Mouse (Mus musculus) midbrain, embryonic 13.5 days (tissue): ENCODE data around the gene Ppp2r5a. TPM values are rescaled to one million over a fixed set of nuclear protein-coding genes. Genes with fewer than 3 reads are reported as not detected.
A peak's percentile ranks its signal among the peaks of the same experiment; 100 is the strongest.

Experiments
- ATAC-seq: fragments of 200-750 bp; cut with Nextera tagmentation; 2 replicates; pipeline ENCODE4 v1.8.0; 2017; ENCODE audit warnings: mild to moderate bottlenecking, moderate TSS enrichment, moderate library complexity
- H3K27ac ChIP-seq: fragments of 300-500 bp; sonication (generic); 2 replicates; pipeline ENCODE4 v1.5.1; 2015; ENCODE audit warnings: inconsistent platforms, mild to moderate bottlenecking, moderate library complexity
- H3K27me3 ChIP-seq: fragments of 300-500 bp; sonication (generic); 2 replicates; pipeline ENCODE4 v1.6.1; 2015; ENCODE audit warnings: mild to moderate bottlenecking, inconsistent platforms
- H3K36me3 ChIP-seq: fragments of 300-500 bp; sonication (generic); 2 replicates; pipeline ENCODE4 v1.6.1; 2015; ENCODE audit warnings: mild to moderate bottlenecking, inconsistent platforms
- H3K4me1 ChIP-seq: fragments of 300-500 bp; sonication (generic); replicated peaks from 2 replicates; pipeline ENCODE4 v1.6.1; 2015; ENCODE audit warnings: inconsistent platforms
- H3K4me2 ChIP-seq: fragments of 300-500 bp; sonication (generic); replicated peaks from 2 replicates; pipeline ENCODE4 v1.6.1; 2015; ENCODE audit warnings: moderate library complexity, mild to moderate bottlenecking, inconsistent platforms
- H3K4me3 ChIP-seq: fragments of 300-500 bp; sonication (generic); replicated peaks from 2 replicates; pipeline ENCODE4 v1.5.1; 2015; ENCODE audit warnings: mild to moderate bottlenecking, inconsistent platforms
- H3K9ac ChIP-seq: fragments of 300-500 bp; sonication (generic); replicated peaks from 2 replicates; pipeline ENCODE4 v1.6.1; 2015; ENCODE audit warnings: mild to moderate bottlenecking, inconsistent platforms
- H3K9me3 ChIP-seq: fragments of 300-500 bp; sonication (generic); 2 replicates; pipeline ENCODE4 v1.6.1; 2016; ENCODE audit warnings: mild to moderate bottlenecking, inconsistent platforms
- WGBS: fragments of 180-500 bp; shearing (Covaris S2); methylation state at CpG from one replicate; pipeline ENCODE4 v1.1.7; 2015; 5-methylcytosine and 5-hydroxymethylcytosine counted together
- polyA plus RNA-seq: library from polyadenylated mRNA; unstranded; fragments of >200 nt; fragmentation: Nextera tagmentation; extraction: Ambion mirVana; gene quantifications from 2 replicates; pipeline ENCODE4 v1.2.1, GENCODE M21; 2015

The Ppp2r5a gene
- 6.3 and 7.3 TPM in 2 replicates for polyA plus RNA-seq

DNA sequence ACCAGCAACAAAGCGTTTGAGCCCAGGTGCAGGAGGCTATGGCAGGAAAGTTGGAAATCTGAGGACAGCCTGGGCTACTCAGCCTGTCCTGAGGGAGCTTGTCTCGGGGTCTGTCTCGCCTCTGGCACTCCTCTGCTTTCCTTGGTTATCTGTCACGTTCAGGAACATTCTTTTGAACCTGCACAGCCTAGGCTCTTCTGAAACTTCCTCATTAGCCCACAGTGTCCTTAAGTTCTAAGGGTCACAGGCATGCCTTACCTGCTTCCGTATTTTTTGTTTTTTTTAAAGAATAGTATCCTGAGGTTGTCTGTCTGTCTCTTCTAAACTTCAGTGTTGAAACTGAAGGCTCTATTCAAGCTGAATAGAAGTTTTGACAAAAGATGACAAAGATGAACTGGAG is at the start of gene Ppp2r5a:
TSS of gene Ppp2r5a (minus strand) at position 199 of the 400 bp plus-strand sequence.
- Histone ChIP-seq H3K9ac (no peak within 1 kb of the TSS), H3K4me3 (no peak within 1 kb of the TSS), H3K4me2 (no peak within 1 kb of the TSS), H3K36me3 (no peaks in the 10 kb centered on the region), H3K27me3 (peaks cover 6% of the 10 kb centered on the region), H3K4me1 (peaks cover under 1% of the 10 kb centered on the region; the same call in 1 of the 2 replicates), H3K27ac (no peak within 1 kb of the TSS), H3K9me3 (no peaks in the 10 kb centered on the region)
- ATAC-seq, result no peak
- WGBS, result 67% methylated on average over 5 of the region's 5 CpGs

DNA sequence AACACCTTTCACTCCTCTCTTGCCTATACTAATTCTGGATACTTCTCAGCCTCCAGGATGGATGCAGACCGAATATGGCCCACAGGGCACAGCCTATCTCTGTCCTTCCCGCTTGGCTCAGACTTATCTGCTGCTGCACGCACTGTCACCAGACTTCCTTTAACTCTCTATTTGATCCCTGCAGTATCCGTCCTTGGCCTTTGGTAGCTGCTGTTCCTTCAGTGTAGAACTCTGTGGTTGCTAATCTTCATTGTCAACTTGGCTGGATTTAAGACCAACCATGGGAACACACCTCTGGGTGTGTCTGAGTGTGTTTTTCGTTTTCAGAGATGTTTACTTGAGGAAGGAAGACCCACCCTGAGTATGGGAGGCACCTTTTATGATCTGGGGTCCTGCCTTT is 47.5 kb upstream of the Ppp2r5a start:
- Histone ChIP-seq H3K27me3 (no peaks in the 10 kb centered on the region), H3K4me3 (no peak overlapping the region), H3K4me2 (no peak overlapping the region), H3K9ac (no peak overlapping the region), H3K9me3 (no peaks in the 10 kb centered on the region), H3K27ac (no peak overlapping the region), H3K4me1 (0 out of 2 replicates have a peak, but pooled peaks cover 4% of the 10 kb centered on the region), H3K36me3 (no peaks in the 10 kb centered on the region)
- 79% methylated on average over 5 of the region's 5 CpGs for WGBS
- ATAC-seq, result no peak

- H3K4me3 ChIP-seq, result no peak overlapping the region
- 85% methylated on average over 4 of the region's 4 CpGs for WGBS
- no peak for ATAC-seq
- no peaks in the 10 kb centered on the region for H3K36me3 ChIP-seq
- 0 out of 2 replicates have a peak, but pooled peaks cover 4% of the 10 kb centered on the region for H3K4me1 ChIP-seq
- H3K4me2 ChIP-seq, result no peak overlapping the region
- H3K9me3 ChIP-seq, result no peaks in the 10 kb centered on the region
- H3K9ac ChIP-seq, result no peak overlapping the region
- no peaks in the 10 kb centered on the region for H3K27me3 ChIP-seq
- no peak overlapping the region for H3K27ac ChIP-seq
These were observed 46.5 kb upstream of the Ppp2r5a start for GRCm38 (mm10) chr1:191449537-191449936.

DNA sequence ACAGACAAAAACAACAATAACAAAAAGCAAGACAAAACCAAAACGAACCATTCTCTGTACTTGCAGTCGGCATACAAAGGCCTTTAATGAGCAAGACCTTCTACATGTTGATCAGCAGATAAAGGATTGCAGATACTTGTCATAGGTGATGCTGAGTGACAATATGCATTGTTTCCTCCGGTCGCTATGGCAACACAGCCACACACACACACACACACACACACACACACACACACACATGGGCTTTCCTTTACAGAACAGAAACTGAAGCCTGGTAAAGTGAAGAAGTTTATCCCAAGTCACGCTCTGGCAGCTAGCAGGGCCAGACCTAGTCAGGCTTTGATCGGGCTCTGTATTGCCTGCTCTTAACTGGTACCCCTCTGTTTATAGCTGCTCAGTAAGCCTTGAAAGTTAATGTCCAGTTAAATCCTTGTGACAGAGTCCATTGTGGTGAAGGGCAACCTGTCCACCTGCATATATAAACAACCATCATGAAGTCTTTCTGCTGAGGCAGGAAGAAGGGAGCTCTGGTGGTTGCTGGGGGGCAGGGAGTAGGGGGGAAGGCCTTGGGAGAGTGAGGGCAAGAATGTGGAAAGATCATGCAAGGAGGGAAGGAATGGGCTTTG is 44.4 kb upstream of the Ppp2r5a start:
- Histone ChIP-seq H3K4me3 (no peak overlapping the region), H3K36me3 (no peaks in the 10 kb centered on the region), H3K9me3 (no peaks in the 10 kb centered on the region), H3K4me1 (no peaks in the 10 kb centered on the region), H3K4me2 (no peak overlapping the region), H3K27me3 (no peaks in the 10 kb centered on the region), H3K27ac (no peak overlapping the region), H3K9ac (no peak overlapping the region)
- 64% methylated on average over 6 of the region's 6 CpGs for WGBS
- no peak for ATAC-seq

DNA sequence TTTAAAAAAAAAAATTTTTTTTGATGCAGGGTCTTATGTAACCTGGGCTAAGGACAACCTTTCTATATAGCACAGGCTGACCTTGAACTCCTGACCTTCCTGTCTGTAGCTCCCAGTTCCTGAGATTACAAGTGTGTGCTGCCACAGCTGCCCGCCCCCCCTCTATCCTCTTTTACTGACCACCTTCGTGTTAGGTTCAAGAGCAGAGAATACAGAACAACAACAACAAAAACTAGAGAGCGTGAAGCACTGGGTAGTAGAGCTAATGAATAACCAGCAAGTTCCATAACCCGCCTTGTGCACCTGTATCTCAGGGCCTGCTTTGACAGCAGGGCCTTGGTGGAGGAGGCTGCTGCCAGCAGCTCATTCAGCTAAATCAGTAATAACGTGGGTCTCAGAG is 43.2 kb upstream of the Ppp2r5a start:
- Histone ChIP-seq H3K9ac (no peak overlapping the region), H3K27ac (no peak overlapping the region), H3K4me2 (no peak overlapping the region), H3K4me1 (no peaks in the 10 kb centered on the region), H3K27me3 (no peaks in the 10 kb centered on the region), H3K4me3 (no peak overlapping the region), H3K36me3 (no peaks in the 10 kb centered on the region), H3K9me3 (no peaks in the 10 kb centered on the region)
- no peak for ATAC-seq
- 77% methylated on average over 5 of the region's 5 CpGs for WGBS

DNA sequence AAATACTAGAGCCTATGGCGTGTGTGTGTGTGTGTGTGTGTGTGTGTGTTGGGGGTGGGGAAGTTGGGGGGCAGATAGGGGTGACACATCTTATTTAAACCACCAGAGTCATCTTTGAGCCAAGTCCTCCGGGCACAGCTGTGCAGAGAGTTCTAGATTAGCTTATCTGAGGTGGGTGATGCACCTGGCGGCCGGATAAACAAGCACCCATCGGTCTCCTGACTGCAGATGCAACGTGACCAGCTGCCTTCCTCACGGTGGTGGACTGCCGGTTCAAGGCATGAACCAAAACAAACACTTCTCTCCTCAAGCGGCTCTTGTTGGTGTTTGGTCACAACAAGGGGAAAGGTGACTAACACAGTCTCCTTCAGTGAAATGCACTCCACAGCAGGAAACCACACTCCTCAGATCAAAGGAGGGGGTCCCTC is 42.8 kb upstream of the Ppp2r5a start:
- Histone ChIP-seq H3K4me1 (no peaks in the 10 kb centered on the region), H3K27me3 (no peaks in the 10 kb centered on the region), H3K9ac (no peak overlapping the region), H3K4me3 (no peak overlapping the region), H3K4me2 (no peak overlapping the region), H3K36me3 (no peaks in the 10 kb centered on the region), H3K9me3 (no peaks in the 10 kb centered on the region), H3K27ac (no peak overlapping the region)
- WGBS, result 85% methylated on average over 9 of the region's 9 CpGs
- no peak for ATAC-seq

- no peaks in the 10 kb centered on the region for H3K9me3 ChIP-seq
- no peak for ATAC-seq
- H3K4me3 ChIP-seq, result no peak overlapping the region
- no peak overlapping the region for H3K27ac ChIP-seq
- 90% methylated on average over 12 of the region's 12 CpGs for WGBS
- H3K4me2 ChIP-seq, result no peak overlapping the region
- H3K4me1 ChIP-seq, result no peaks in the 10 kb centered on the region
- no peaks in the 10 kb centered on the region for H3K36me3 ChIP-seq
- H3K27me3 ChIP-seq, result no peaks in the 10 kb centered on the region
- H3K9ac ChIP-seq, result no peak overlapping the region
These were observed 42.3 kb upstream of the Ppp2r5a start for GRCm38 (mm10) chr1:191445401-191445800.

DNA sequence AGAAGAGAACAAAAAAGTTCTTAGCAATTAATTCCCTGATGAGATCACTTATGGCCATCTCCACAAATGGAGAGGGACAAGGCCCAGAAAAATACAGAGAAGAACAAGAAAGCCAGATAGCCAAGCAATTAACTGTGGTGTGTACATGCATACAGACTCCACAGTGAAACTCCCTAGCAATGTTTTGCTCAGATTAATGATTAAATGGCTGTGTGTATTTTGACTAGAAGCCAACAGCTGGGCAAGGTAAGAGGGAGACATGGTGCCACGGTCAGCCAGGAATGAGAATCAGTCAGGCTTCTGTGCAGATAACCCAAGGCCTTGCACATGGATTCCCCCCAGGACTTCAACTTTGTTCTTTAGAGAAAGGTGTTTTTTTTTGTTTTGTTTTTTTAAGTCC is 41.4 kb upstream of the Ppp2r5a start:
- Histone ChIP-seq H3K27ac (no peak overlapping the region), H3K4me1 (no peaks in the 10 kb centered on the region), H3K36me3 (no peaks in the 10 kb centered on the region), H3K9me3 (no peaks in the 10 kb centered on the region), H3K27me3 (no peaks in the 10 kb centered on the region), H3K9ac (no peak overlapping the region), H3K4me2 (no peak overlapping the region), H3K4me3 (no peak overlapping the region)
- 77% methylated on average over 1 of the region's 1 CpGs for WGBS
- ATAC-seq, result no peak

GRCm38 (mm10) chr1:191439011-191439410 is 35.9 kb upstream of the Ppp2r5a start:
- Histone ChIP-seq H3K36me3 (no peaks in the 10 kb centered on the region), H3K27me3 (no peaks in the 10 kb centered on the region), H3K9ac (no peak overlapping the region), H3K4me2 (no peak overlapping the region), H3K27ac (no peak overlapping the region), H3K4me1 (peaks cover 18% of the 10 kb centered on the region), H3K9me3 (no peaks in the 10 kb centered on the region), H3K4me3 (no peak overlapping the region)
- no peak for ATAC-seq
- 71% methylated on average over 3 of the region's 3 CpGs for WGBS

DNA sequence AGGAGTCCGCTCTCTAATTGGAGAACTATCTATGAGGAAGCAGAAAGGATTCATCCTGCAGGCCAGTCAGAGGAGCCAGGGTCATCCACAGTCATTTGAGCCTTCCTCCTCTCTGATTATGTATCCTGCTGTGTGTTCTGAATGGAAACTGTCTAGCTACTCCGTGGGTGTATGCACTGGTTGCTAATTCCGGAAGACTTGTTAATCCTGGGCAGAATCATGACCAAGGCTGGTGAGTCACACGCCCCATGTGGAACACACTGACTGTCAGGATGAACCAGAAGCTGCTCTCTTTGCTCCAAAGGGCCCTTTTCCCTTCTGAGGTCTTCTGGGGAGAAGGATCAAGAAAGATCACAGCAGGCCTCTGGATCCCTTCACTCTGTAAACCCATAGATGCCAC is 35.5 kb upstream of the Ppp2r5a start:
- no peaks in the 10 kb centered on the region for H3K36me3 ChIP-seq
- H3K9me3 ChIP-seq, result no peaks in the 10 kb centered on the region
- ATAC-seq, result no peak
- no peak overlapping the region for H3K4me3 ChIP-seq
- 45% methylated on average over 4 of the region's 4 CpGs for WGBS
- no peak overlapping the region for H3K27ac ChIP-seq
- peaks cover 18% of the 10 kb centered on the region for H3K4me1 ChIP-seq
- H3K27me3 ChIP-seq, result no peaks in the 10 kb centered on the region
- H3K9ac ChIP-seq, result no peak overlapping the region
- H3K4me2 ChIP-seq, result no peak overlapping the region

- Histone ChIP-seq H3K4me3 (no peak overlapping the region), H3K4me2 (no peak overlapping the region), H3K27me3 (no peaks in the 10 kb centered on the region), H3K4me1 (peaks cover 18% of the 10 kb centered on the region), H3K36me3 (no peaks in the 10 kb centered on the region), H3K9ac (no peak overlapping the region), H3K27ac (no peak overlapping the region), H3K9me3 (no peaks in the 10 kb centered on the region)
- ATAC-seq, result no peak
- WGBS, result 22% methylated on average over 3 of the region's 3 CpGs
These were observed 33.6 kb upstream of the Ppp2r5a start for GRCm38 (mm10) chr1:191436647-191437046.

DNA sequence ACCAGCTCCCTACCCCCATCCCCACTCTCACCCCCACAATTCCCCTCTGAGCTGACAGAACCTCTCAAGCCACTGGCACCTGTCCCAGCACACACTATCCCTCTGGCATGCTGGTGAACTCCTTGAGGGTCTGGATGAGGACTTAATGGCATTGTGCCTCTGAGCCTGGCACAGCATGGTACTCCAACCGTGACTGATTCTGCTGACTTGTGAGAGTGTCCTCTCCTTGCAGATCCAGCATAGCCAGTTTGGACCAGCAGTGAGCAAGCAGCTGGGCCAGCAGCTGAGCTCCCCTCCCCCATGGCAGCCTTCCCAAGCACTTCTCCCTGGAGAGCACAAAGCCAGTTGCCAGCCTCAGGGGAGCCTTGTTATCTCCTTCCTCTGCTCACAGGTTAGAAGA is 32.3 kb upstream of the Ppp2r5a start:
- H3K27me3 ChIP-seq, result no peaks in the 10 kb centered on the region
- 17% methylated on average over 1 of the region's 1 CpGs for WGBS
- H3K36me3 ChIP-seq, result no peaks in the 10 kb centered on the region
- H3K4me3 ChIP-seq, result no peak overlapping the region
- no peak overlapping the region for H3K9ac ChIP-seq
- H3K4me2 ChIP-seq, result no peak overlapping the region
- no peaks in the 10 kb centered on the region for H3K9me3 ChIP-seq
- peak; percentile 65 for ATAC-seq
- peaks cover 18% of the 10 kb centered on the region for H3K4me1 ChIP-seq
- no peak overlapping the region for H3K27ac ChIP-seq

GRCm38 (mm10) chr1:191432531-191432930 is 29.5 kb upstream of the Ppp2r5a start:
- no peak overlapping the region for H3K9ac ChIP-seq
- WGBS, result 49% methylated on average over 7 of the region's 7 CpGs

More at GRCm38 (mm10) chr1:191432531-191432930, 29.5 kb upstream of the Ppp2r5a start:
- no peaks in the 10 kb centered on the region for H3K9me3 ChIP-seq
- ATAC-seq, result no peak
- H3K27ac ChIP-seq, result no peak overlapping the region
- H3K4me1 ChIP-seq, result peaks cover 18% of the 10 kb centered on the region
- H3K4me3 ChIP-seq, result no peak overlapping the region
- H3K36me3 ChIP-seq, result no peaks in the 10 kb centered on the region
- H3K27me3 ChIP-seq, result no peaks in the 10 kb centered on the region
- no peak overlapping the region for H3K4me2 ChIP-seq
